Mouse (Mus musculus) brain, adult 2 months (tissue): ENCODE measurements around the gene Tmtc4.

Experiments used
- DNase-seq: peaks from one replicate; pipeline ENCODE4 v3.0.0; 2011; ENCODE audit warnings: low read depth, low spot score

Tmtc4 gene

DNA sequence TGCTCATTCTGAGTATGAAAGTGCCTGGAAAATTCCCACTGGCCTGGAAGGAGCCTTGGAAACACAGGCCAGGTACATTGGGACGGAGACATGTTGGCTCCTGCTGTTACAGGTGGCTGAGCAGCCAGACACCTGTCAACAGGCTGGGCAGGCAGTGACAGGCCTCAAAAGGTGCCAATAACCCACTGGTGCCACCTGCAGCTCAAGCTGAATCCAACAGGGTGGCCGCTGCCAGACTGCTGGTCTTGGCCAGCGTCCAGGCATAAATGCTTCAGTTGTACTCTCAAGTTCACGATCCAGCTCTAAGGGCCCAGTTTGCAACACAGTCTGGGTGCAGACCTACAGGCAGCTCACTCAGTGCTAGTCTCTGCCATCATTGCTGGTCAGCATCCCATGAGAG lies 81.0 kb downstream of the Tmtc4 start:
- peak; percentile 98 for DNase-seq

DNA sequence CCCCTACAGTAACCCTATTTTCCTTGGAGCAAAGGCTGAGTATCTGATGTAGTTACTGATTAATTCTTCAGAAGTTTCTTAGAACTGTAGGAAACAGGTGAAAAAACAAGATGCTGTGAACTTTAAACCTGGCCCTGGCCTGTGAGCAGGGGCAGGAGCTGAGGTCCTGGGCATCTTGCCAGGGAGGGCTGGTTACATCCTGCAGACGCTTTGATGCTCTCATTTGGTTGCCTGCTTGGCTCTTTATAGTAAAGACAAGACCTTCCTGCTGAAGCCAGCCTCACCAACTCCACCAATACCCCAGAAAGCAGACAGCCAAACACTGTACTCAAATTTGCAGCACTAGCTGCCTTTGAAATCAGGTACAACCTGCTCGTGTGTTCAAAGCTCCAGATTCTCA lies 81.7 kb downstream of the Tmtc4 start:
- DNase-seq, result peak; percentile 67

DNA sequence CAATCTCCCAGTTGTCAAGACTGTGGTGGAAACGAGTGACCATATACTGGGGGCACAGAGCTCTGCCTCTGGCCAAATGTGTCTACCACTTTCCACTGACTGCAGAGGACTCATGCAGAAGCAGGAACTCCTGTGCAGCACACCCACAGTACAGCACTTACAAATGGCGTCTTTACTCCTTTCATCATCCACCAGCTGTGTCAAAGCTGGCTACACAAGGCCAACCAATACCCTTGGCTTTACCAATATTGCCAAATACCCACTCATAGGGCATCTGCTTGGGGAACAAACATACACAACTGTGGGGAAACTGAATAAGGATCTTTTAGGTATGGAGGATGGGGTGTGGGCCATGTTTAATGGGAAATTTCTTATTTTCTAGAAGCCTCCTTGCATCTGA lies 82.1 kb downstream of the Tmtc4 start:
- no peak for DNase-seq

DNA sequence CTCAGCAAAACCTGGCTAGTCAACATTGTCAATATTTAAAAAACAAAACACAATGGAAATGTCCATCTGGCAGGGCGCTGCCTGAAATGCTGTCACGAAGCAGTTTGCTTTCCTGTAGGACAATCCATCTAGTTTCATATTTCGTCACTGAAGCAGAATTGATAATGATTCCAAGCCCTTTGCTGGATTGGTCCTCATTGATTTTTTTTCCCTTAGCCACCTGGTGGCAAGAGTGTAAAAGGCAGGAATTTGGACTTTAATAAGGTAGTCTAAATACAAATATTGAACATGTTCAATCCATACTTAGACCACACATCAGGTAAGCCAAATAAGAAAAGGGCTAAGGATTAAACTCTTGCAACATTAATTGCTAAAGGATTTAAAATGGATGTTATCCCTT lies 82.7 kb downstream of the Tmtc4 start:
- DNase-seq, result no peak

DNA sequence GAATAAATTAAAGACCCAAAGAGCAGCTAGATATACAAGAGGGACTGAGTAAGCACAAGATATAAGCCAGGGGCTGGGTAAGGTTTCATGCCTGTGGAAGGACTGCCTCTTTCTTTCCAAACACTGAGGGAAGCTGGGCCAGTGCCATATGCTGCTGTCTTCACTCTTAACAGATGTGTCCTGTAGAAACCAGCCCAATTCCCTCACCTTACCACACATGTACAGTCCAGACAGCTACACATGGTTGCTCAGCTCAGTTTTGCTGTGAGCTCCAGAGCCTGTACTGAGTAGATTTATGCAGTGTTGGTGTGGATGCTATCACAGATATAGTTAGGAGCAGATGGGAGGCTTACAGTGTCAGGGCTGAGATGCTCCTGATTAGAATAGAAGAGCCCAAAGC lies 83.2 kb downstream of the Tmtc4 start:
- no peak for DNase-seq

DNA sequence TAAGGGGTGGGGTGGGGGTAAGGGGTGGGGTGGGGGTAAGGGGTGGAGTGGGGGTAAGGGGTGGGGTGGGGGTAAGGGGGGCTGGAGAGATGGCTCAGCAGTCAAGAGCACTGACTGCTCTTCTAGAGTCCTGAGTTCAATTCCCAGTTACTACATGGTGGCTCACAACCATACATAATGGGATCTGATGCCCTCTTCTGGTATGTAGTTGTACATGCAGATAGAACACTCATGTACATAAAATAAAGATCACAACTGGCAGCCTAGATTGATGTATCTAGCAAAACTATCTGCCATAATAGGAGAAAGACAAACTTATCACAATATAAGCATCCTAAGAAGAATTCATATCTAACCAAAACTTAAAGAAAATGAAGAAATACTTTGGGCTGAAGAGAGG lies 85.3 kb downstream of the Tmtc4 start:
- no peak for DNase-seq

DNA sequence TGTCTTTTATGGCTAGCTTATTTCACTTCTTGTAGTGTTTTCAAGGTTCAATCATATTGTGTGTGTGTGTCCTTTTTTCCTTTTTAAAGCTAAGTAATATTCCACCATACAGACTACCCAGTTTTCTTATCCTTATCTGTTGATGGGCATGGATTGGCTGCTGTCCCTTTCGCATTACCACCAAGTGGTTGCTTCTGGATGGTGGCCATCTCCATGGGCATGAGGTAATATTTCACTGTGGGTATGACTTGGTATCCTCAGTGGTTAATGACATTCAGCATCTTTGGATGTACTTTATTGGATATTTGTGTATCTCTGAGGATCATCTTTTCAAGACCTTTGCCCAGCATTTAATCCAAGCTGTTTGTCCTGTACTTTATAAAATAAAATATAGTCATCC lies 87.7 kb downstream of the Tmtc4 start:
- DNase-seq, result no peak

DNA sequence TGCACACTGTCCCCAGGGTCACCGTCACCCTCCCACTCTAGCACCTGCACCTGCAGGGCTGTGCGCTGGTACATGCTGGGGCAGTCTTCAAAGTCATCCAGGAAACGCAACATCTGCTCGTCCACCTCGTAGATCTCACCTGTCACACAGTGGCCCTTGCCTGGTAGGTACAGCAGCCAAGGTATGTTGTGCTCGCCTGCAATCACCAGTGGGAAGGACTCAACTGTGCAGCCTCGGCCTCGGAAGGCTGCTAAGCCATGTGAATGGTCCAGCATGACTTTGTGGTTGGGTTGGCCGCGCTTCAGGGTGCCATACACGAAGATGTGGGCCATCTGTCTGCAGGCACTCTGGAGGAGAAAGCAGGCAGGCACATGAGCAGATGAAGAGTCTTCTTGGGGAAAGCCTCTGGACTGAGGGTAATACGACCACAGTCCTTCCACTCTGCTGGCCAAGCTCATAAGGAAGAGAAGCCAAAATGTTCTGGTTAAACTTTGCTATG lies 92.3 kb downstream of the Tmtc4 start:
- DNase-seq, result no peak

DNA sequence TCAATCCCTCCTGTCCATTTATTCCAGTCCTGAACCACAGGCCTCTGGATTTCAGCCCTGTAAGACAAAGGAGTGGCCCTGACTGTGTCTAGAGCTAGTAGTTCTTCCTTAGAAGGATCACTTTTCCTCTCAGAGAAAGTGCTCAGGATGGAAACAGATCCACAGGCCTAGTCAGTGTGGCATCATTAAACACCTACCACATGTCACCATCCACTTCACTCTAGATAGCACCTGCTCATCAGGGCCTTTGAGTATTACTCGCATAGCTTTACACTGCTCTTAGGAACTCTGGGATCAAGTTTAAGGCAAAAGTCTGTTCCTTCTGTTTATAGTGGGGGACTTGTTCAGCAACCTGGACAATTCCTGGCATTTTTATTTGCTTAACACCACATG lies 95.4 kb downstream of the Tmtc4 start:
- DNase-seq, result no peak

DNA sequence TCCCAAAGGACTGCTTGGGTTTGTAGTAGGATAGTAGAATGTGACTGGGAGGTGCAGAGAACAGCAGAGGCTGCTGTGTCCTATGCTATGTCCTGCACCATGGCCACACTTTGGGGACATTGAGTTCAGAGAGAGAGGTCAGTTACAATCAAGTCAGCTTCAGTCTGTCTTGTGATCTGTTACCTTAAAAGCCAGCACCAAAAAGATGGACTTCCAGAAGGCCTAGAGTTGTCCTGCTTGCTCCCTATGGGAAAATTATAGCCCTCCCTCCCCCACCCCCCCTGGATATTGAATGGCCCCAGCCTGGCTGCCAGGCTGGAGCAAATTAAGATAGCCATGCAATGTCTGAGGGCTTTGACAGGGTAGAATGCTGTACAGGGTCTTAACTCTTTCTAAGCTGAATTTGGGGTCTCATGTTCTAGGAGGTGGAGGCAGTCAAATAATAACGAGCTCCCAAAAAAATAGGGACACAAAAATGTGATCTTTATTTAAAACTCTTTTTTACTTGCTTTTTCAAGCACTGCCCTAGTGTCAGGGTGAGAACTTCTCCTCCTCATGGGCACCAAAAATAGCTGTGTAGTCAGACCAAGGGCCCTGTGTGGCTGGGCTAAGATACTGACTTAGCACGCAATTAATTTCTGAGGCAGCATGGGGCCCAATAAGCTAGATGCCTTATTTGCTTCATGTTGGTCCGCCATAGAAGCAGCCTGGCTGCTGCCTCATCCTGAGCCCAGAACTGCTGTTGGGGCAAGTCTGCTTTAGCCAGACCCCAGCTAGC lies 95.9 kb downstream of the Tmtc4 start:
- no peak for DNase-seq

DNA sequence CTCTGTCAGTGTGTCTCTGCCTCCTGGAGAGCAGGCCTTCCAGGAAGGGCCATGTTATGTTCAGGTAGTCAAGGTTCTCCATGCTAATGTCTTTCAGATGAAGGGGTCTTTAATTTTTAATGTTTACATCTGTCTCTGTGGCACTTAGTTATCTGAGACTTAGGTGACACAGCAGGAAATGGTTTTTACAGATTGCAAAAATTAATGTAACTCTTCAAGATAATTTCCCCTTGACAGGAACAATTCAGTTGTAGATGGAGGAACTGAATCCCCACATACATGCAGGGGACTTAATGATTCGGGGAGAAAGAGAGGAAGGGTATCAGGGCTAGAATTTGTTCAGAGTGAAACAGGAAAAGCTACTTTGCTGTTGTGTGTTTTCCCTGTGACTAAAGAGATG lies 96.6 kb downstream of the Tmtc4 start:
- no peak for DNase-seq

DNA sequence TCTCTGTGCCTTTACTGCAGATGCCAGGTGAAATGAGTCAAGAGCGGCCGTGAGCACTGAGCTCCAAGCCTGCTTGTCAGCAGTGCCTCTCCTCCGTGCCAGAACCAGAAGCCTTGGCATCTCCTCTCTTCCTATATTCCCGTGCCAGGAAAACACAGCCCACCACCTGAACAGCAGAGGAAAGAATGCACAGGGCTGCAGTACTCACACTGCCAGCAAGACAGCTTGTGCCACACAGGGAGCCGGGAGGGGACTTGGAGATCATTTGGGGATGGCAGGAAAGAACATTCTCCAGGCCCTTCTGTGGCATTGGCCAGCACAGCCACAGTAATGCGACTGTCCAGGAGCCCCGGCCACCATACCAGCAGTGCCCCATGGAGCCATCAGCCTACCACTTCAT lies 97.9 kb downstream of the Tmtc4 start:
- peak; percentile 100 for DNase-seq

DNA sequence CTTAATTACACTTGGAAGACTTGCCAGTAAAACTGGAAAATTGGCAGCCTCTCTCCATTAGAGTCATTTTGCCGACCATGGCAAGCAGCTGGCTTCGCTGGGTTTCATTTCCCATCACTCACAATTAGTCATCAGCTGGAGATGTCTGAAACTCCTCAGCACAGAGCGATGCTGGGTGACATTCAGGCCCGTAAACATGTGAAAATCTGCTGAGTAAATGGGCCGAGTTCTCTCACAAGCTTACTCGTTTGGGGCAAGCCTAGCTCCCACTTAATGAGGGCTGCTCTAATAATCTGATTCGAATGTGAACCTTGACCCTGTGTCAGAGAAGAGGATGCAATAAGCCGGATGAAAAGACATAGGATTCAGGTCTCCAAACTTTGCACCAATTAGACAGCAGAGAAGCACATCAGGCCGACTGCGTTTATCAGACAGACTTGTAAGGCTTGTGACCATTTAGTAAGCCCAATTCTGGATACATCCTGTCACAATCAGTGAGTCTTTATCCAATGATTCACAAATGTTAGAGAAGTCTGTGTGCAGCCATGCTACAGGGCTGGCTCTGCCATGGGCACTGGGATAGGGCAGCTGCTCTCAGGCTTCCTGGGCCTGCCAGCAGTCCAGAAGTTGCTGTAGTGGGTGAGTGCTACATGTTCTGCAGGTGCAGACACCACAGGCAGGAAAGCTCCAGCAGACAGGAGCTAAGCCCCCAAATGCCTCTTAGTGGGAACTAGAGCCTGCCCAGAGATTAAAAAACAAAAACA lies 99.8 kb downstream of the Tmtc4 start:
- peak; percentile 72 for DNase-seq

DNA sequence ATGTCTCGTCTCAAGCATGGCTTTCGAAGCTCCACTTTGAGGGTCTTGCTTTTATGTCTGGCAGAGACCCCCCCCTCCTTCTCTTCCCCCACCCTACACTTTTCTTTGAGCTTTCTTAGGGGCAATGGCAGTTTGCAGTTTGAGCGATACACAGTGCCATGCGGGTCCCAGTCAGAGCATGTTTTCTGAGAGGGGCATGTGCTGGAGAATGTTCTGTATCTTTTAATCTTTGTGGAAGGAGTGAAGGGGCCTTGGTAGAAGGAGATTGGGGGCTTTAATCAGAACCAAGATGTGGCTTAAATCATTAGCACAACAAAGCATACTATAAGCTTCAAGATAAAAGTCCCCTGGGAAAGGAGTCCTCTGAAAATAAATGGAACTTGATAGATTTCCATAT lies 100.4 kb downstream of the Tmtc4 start:
- DNase-seq, result no peak

DNA sequence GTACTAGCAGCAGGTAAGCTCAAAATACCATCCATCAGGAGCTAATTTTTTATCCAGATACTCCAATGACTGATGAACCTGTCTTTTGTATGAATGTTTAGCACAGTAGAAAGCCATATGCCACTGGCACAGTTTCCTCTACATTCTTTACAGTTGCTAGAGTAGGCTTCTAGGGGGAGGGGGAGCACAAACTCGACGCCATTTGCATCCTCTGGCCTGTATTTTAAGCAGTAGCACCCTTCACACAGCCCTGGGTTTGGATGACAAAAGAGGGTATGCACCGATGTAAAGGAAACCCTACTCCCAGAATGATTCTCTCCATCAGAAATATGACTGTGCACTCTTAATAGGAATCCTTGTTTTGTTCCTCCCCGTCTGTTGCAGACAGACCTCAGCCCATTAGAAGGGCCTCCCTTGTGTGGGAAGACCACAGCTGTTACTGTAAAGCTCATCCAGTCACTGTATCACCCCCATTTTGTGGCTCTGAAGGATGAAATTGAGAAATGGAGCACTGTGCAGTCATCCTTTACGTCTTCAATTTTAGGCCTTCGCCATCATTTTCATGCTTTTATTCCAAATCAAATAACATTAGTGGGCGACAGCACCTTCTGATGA lies 100.9 kb downstream of the Tmtc4 start:
- DNase-seq, result peak; percentile 51

DNA sequence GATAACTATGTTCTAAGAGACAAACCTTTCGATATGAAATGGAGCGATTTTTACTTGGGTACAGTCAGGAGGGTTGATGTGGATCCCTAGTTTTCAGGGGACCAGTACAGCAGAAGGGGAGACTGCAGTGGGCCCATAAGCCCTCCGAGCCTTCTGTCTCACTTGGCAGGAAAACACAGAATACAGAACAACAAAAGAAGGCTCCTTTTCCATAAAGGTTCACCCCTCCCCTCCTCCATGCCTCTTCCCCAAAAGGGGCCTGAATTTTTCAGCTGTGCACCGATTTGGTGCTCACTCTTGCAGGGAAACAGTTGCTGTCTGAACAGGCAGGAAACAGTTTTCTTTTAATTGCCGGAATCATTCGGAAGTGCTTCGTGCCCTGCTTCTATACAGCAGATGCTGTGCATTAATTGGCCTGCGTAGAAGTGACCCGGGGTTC lies 101.6 kb downstream of the Tmtc4 start:
- DNase-seq, result peak; percentile 68

DNA sequence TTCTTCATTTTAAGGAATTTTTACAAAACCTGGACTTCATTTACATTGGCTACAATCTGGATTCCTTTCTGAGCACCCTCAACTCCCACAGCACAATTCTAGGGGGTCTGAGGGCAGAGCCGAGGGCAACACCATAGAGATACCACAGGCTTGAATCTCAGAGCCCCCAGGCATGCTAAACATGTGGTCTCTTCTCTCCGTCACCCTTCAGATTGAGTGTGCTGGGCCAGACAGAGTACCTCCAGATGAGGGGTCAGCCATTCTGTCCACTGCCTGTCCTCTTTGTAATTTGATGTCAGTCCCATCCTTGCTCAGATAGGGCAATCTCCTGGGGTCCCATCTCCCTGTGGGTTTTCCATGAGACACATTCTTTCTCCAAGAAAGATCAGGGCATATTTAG lies 102.1 kb downstream of the Tmtc4 start:
- no peak for DNase-seq

DNA sequence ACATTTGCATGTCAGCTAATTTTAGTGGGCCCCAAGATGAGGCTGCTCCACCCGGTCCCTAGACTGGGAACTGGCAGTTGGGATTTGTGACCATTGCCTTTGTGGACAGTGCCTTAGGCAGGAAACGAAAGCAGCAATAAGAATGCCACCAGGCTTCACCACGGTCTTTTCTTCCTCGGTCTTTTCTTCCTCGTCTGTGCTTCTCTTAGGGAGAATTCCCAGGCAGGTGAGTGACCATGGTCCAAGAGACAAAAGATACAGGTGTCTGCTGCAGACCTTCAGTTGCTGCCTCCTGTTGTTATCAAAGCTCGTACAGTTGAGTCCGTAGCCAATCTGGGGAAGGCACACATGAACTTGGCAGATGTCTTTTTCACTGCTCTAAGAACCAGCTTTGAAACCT lies 103.5 kb downstream of the Tmtc4 start:
- no peak for DNase-seq

DNA sequence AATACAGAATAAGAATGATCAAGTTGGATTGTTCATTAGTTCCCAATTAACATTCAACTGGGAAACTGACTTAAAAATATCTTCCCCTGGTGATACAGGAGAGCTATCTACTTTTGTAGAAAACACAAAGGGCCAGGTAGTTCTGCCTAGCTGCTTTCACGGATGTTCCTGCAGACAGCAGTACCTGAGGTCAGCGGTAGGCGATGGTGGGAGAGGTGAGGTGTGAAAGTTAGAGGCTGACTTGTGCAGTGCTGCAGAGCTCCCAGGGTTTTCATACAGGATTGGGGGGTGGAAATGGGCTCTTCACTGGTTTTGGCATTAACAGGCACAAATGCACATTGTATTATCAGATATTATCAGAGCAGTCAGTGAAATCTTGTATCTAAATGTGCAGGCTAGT lies 106.0 kb downstream of the Tmtc4 start:
- DNase-seq, result peak; percentile 64

DNA sequence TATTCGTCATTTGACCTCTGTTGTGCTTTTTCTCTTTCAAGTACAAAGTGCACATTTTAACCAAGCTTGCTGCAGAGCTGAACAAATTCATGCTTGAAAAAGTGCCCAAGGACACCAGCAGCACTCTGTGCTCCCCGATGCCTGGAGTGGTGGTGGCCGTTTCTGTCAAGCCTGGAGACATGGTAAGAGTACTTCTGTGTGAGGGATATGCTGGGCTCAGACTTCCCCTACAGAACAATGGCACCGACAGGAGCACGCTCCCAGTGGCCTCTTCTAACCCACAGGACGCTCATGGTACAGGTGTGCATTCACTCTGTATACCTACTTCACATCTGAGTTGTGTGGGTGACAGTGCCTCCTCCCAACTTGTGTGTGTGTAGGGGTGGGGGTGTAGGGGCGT lies 107.1 kb downstream of the Tmtc4 start:
- peak; percentile 44 for DNase-seq

DNA sequence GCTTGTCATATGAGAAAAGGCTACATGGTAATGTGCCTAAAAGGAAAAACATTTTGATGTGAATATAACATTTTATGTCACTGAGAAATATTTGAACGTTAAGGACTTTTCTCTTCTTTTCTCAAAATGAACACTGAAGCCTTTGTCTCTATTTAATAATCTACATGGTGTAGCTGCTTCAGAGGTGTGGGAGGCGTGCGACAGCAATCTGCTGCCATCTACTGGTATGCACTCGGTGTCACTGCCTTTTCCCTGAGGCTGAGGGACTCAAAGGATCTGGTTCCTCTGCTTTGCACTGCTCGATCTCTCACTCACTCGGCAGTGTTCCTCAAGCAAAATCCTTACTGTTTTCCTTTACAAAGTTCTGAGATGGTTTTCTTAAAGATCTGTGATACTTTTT lies 107.7 kb downstream of the Tmtc4 start:
- DNase-seq, result peak; percentile 97

DNA sequence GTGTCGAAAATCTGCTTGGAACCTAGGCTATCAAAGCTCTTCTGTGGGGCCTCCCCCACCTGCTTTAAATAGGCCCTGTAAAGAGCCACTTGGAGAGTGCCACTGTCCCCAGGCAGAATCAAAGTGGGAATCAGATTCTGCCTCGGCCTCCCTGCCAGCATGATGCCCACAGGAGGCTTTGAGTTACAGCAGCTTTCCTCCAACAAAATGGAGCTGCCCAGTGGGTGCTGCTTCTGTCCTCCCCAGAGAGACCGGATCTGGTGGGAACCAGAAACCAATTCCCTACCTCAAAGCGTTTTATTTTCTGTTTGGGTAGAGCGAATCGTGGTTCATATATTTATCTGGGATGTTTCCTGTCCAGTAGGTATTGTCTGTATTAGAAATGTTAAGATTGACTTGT lies 108.2 kb downstream of the Tmtc4 start:
- DNase-seq, result peak; percentile 27

DNA sequence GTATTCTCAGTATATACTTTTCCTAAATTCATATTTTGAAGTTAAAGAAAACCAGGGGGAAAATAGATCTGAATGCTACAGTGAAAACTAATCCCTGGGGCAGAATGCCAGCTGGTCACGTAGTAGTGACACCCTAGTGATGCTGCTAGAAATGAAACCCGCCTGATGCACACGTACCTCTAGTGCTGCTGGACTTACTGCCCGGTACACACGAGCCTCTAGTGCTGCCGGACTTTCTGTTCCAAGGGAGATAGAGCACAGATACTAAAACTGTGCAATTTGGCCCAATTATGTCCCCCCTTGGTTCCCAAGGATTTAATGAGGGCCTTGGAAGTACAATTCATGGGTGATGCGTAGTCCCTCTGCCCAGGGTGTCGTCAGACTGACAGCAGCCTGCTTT lies 108.8 kb downstream of the Tmtc4 start:
- DNase-seq, result peak; percentile 53
